Mouse (Mus musculus): ENCODE measurements around the gene Syt9. TPM values are rescaled to one million over a fixed set of nuclear protein-coding genes. Genes with fewer than 3 reads are reported as not detected.
A peak's percentile ranks its signal among the peaks of the same experiment; 100 is the strongest.
"Not testable (repeated sequence)": the region's sequence is repeated elsewhere in the genome, so short reads cannot be mapped to it uniquely, and the experiment has no call there.

The Syt9 gene
- total RNA-seq, 2 experiments from 2014 or later, result 2.1 to 3.0 TPM

DNA sequence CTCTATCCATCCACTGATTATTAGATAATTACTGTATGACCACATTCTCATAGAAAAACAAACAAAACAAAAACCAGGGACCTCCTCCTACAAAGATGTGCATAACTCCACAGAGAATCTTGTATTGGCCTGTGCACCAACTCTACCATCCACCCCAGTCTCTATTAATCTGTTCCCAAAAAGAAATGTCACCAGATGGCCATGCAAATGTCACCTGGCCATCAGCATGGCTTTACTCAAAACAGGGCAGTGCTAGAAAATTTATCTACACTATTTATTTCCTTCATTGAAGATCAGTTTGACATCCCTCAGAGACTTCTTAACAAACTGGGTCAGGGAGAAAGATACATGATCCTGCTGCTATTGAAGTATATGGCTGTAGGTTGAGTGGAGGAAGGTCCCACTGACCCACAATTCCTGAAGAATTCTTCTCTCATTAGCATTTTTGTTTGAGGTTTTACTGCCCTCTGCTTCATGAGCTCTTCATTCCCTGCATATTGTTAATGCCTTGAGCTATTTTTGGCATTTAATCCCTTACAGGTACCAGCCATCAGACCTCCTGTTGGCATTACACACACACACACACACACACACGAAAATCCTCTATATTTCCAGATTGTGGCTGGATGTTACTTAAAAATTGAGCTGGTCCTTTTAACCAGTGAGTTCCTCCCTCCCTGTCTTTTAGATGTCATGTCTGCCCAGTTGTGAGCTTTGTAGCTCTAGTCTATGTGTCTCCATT, 91.3 kb downstream of the Syt9 start:
- no peak for DNase-seq

DNA sequence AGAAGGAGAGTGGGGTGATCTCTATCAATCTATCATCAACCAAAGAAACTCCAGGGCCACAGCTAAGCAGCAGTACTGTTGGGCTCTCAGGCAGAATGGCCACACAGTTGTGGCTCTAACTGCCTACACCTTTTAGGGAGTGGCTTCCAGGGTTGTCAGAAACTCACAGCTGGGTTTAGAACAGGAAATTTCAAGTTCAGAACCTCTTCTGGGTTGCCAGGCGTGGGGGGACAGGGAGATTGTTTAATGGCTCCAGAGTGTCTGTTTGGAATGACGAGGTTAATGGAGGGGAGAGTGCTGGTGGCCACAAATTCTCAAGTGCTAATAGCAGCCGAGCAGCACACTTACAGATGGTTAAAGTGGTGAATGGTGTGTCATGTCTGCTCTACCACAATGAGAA, 92.4 kb downstream of the Syt9 start:
- DNase-seq, result no peak

DNA sequence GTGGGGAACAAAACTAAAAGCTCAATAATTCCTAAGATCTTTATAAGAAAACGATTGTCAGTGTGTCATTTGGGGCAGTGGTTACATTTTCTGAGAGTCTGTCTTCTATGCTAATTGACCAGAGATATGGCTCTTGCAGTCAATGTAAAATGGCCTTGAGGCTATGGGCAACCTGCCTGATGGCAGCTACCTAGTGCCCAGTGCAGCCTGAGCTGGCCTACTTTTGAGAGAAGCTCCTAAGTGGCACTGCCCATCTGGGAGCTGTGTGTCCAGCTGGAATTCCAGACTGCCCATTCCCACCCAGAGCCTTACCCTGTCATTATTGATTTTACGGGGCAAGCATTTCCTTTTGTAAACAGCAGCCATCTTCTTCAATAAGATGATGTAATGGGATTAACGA, 94.6 kb downstream of the Syt9 start:
- DNase-seq, result peak in 1 of 2 experiments; percentile 4

DNA sequence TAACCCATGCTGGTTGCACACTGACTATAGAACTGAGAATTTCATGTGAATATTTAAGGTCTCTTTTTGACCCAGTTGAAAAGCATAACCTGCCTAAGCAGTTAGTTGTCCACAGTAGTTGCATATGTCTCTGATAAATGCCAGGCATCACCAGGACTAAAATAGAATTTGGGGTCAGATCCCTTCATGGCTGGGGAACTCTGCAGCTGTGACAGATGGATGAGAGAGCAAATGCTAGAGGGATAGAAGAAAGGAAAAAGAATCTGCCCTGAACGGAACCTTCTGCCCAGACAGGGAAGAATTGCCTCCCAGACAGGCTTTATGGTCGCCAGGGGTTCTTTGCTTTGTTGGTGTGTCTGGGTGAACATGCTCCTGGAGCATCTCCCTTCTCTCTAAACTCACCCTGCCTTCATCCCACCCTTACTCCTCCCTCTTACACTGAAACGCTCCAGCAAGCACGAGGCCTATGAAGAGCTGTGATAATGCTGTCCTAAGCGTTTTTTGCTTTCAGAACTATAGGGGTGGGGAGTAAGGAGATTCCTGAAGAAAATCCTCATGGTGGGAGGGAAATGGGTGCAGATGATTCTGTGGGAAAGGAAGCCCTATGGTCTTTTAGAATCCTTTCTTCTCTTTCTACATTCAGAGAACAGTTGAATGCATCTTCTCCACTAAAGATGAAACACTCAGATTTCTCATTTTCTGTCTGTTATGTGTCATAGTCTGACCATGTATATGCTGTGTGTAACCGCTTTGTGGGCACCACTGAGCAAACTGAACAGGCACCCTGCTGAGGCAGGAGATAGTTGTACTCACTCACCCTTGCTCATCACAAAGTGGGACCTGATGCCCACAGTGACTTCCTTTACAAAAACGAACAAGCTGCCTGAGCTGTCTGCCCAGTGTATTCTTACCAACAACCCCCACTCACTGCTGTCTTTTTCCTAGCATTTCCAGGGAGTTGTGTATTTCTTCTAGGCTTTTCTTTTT, 108.7 kb downstream of the Syt9 start:
- no peak for DNase-seq

DNA sequence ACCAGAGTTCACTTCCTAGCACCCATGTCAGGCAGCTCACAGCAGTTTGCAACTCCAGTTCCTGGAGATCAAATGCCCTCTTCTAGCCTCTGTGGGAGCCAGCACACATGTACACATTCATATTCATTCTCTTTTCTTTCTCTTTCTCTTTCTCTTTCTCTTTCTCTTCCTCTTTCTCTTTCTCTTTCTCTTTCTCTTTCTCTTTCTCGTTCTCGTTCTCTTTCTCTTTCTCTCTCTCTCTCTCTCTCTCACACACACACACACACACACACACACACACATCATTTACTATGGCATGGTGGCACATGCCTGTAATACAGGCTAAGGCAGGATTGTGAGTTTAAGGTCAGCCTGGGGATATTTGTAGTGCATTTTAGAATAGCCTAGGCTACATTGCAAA, 115.2 kb downstream of the Syt9 start:
- not testable (repeated sequence) for DNase-seq

DNA sequence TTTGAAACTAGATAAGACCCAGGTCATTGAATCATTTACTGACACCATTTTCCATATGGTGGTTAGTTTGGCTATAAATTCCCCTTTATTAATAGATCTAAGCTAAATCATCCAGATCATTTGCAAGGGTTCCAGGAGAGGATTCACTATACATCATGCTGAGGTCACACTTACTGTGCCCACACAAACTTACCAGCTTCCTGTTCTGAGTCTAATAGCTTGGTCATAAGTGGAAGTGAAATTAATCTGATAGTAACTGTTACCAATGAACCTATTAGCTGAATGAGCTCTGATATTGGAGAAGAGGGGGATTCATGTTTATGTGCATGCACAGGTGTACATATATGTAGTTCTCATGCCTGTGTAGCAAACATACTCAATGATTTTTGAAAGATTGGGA, 124.9 kb downstream of the Syt9 start:
- no peak for DNase-seq

DNA sequence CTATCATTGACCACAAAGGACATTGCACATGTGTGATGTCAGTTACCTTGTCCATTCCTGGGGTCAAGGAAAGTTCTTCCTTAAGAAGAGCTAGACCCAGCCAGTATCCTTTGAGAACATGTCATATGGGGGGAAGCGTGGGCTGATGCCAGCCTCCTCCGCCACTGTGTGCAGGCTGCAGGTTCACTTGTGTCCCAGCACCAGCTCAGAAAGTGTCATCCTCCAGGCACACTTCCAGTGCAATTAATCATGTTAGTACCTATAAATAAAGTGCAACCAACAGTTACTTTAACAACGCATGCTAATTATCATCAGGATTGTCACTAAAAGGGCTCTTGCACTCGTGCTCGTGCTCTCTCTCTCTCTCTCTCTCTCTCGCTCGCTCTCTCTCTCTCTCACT, 126.4 kb downstream of the Syt9 start:
- DNase-seq, result no peak

DNA sequence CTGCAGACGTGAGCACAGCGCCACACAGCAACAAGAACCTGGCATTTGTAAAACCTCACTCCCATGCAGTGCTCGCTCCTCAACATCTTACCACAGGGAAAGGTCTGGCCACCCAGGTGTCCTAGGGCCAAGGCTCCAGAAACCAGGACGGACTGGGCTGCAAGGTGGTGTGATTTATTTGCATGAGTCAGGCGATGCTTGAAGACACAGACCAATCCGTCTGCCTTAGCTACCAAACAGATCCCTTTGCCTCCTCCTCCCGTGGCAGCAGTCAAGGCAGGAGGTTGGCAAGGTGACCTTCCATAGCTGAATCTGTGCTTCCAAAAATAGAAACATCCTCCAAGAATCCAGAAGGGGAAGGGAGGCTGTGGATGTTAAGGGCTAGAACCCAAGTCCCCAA, 130.1 kb downstream of the Syt9 start:
- DNase-seq, result no peak

DNA sequence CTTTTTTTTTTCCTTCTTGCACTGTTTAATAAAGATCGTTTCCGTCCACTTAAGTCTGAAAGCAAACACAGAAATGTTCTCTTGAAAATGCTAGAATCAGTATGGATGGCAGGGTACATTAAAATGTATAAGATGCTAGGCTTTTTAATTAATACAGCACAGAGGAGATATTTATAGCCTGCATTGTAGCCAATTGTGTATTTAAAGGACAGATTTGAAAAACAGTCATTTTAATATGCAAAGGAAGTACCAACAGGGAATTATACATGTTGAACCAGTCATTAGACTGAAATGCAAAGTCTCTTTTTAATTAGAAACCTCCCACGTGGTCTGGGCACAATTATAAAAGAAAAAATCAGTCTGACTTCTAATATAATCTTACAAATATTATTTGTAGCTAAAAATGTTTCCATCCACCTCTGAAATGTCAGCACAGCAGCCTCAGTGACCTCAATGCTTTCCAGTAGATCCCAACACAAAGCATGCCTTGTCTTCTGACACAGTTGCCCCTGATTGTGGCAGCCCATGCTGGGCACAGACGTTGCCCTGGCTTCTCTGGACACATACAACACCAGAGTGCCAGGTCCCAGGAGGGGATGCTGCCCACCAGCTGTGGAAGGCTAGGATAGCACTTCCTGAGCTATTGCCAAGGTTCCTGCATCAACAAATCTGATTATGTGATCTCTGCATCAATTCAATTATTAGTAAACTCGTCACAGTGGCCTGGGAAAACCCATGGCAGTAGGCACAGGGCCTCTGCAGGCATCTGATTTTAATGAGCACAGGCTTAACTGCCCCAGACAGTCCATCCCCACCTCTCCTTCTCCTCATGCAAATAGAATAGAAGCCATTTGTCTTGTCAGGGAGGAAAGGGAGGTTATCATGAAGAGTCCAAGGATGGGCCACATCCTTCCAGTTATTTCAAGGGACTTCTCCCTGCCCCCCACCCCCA, 134.5 kb downstream of the Syt9 start:
- DNase-seq, result no peak

DNA sequence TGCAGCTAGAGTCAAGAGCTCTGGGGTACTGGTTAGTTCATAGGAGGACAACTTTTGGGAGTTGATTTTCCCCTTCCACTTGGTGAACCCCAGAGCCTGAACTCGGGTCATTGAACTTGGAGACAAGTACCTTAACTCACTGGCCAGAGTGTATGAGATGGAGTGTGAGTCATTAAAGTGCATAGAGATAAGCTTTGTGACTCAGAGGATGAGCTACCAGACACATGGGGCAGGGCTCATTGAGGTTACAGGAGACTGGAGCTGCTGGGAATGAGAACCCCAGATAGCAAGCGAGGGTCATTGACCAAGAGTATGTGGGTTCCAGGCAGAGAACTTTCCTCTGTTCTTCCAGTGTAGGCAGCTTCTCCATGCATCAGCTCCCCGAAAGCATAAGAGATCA, 137.4 kb downstream of the Syt9 start:
- DNase-seq, result peak; percentile 7 to 23

DNA sequence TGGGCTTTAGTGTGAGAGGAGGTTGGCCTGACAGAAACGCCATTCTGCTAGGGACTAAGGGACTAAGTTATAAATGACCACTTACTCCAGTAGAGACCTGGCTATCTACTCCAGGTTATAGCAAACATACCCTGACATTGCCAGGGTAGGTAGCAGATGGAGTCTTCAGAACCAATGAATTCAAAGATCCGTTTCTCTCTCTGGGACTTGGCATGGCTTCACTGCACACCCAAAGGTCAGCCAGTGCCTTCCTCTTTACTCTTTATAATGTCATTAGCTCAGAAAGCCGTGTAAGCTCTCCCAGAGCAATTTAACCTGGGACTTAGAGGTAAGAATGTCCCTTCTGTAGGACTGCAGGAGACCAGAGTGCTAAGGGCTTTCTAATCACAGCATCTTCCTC, 139.2 kb downstream of the Syt9 start:
- no peak for DNase-seq

DNA sequence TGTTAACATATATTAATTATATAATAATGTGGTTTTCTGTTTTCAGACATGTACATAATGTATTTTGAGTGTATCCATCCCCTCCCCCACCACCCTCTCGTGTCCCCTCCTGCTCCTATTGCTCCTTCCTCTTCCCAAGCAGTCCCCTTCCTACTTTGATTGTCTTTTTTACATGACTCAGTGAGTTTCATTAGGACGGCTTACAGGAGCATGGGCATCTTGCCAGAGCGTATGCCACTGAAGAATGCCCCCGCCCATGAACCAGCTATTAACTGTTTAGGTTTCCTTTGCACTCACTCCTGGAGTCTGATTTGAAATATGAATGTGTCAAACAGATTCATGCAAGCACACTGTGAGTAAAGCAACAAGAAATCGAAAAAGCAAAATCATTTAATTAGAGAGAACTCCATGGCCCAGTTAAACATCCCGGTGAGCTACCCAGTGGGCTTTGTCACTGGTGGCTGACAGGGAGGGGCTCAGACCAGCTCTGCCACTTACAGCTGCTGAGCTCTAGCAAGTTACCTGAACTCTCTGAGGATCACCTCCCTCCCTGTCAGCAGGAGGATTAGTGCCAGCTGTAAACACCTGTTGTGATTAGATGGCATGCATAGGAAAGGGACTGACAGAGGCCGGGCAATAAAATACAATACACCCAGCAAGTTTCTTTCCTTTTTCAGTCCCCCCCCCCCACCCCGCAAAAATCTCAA, 146.3 kb downstream of the Syt9 start:
- DNase-seq, result peak in 1 of 2 experiments; percentile 13

DNA sequence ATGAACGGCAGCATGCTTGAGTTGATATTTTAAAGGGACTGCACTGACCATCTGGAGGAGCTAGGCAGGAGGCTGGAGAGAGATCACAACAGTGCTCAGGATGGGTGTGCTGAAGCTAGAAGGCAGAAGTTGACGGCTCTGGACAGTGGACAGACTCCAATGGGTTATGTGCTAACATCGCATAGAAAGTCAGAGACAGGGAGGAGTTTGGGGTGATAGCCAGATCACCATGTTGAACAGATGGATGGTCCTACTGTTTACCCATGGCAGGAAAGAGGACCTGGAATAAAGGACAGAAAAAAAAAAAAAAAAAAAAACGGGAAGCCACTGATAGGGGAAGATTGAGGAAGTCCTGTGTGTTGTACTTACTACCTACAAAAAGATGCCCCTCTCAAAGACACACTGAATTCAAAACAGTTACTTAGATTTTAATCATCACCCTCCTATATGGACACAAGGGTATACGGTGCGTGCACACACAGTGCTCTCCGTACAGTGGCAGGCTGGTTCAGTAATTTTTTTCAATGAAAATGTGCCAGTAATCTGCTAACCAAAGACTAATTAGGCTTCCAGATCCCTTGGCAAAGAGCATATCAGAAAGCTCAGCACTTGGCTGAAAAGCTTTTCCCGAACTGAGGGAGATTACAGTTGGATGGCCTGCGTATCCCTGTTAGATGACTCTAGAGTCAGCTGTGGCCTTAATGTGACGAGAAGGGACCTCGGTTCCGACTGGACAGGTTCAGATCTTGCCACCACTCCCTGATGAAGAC, 148.9 kb downstream of the Syt9 start:
- DNase-seq, result no peak

DNA sequence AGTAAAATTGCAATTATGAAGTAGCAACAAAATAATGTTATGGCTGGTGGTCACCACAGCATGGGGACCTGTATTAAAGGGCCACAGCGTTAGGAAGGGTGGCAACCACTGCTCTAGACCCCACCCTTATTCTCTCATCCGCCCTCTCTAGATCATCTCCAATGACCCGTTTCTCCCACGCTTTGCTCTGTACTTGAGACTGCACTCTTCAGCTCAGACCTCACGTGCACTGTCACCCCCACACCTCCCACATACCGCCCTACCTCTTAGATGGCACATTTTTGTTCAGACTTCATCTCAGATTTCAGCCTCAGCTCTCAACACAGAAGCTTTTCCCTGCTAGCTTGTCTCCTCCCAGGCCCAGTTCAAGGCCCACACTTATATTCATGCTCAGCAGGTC, 150.9 kb downstream of the Syt9 start:
- no peak for DNase-seq

DNA sequence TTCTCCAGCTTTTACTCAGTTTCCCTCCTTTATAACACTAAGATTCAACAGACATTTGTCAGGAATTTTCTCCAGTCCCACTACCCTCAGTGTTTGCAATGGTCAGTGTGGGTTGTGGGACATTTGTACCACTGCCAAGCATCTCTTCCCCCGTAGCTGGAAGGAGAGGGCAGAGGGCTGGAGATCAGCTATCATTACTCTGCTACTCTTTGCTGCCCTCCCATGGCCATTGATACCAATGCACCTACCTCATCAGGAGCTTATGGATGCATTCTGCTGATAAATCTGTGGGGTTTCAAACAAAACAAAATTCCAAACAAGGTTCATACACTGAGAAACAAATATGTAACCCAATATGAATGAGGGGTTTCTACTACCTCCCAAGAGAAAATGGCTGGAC, 155.8 kb downstream of the Syt9 start:
- DNase-seq, result peak; percentile 40 to 62

DNA sequence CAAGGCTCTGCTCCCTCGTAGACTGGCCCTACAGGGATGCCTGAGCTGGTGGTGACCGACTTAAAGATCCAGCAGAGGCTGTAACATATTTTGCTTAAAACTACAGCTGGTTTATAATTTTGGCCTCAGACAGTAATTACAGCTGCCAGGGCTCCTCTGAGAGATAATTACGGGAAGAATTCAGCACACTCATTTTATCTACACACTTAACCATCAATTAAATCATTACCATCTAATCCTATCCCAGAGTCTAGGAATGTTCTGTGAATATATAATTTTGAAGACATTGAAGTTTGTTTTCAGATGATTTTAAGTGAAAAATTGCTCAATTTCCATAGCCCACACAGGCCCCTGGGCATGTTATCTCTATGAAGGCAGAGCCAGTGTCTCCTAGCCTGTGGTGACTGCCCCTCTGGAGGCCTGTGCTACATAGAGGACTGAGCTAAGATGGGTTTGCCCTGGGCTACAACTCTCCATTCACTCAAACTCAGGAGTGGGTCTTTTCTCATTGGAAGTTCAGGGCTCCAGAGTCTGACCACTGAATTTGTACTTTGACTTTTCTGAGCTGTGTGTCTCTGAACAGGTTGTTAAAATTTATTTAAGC, 157.7 kb downstream of the Syt9 start:
- DNase-seq, result no peak

DNA sequence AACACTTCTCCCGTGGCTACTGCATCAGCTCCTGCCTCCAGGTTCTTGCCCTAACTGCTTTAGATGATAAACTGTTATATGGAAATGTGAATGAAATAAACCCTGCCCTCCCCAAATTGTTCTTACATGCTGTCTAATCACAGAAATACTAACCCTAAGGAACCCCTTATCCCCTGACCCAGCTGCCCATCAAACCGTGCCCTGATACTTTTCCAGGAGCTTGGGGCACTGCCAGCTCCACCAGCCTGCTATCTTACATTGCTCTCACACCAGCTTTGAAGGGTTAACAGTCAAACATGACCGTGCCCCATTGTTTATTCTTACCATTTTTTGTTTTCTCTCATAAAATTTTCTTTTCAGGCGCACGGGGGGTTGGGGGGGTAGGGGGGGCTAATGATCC, 158.8 kb downstream of the Syt9 start:
- DNase-seq, result no peak

DNA sequence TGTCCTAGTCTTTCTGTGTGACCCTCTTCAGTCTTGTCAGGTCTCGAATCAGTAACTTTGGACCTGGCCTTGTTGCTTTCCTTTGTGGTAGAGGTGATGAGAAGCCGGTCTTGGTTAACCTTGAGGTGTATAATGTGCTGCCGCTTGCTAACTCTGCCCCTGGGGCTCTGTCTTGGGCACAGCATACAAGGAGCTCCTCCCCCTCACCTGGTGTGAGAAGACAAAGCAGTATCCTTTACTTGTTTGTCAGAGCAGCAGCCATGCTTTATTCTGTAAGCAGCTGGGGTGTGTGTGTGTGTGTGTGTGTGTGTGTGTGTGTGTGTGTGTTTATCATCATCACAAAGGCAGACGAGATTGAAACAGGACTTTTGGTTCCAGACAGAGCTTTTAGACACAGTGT, 164.8 kb downstream of the Syt9 start:
- no peak for DNase-seq

DNA sequence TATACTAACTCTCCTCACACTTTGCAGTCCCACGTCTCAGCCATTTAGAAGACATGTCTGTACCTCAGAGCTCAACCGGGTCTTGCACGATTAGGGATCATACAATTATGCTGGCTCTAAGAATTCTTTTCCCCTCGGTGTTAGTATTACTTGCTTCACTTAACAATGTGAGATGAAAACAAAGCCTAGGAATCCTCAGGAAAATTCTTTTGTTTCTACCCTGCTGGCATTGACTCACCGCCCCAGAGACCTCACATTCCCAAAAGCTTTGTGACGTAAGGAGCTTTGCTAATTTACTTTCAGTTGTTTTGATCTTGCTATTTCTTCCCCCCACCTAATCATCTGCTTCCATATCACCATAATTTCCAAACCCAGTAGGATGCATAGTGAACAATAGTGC, 166.0 kb downstream of the Syt9 start:
- no peak for DNase-seq

DNA sequence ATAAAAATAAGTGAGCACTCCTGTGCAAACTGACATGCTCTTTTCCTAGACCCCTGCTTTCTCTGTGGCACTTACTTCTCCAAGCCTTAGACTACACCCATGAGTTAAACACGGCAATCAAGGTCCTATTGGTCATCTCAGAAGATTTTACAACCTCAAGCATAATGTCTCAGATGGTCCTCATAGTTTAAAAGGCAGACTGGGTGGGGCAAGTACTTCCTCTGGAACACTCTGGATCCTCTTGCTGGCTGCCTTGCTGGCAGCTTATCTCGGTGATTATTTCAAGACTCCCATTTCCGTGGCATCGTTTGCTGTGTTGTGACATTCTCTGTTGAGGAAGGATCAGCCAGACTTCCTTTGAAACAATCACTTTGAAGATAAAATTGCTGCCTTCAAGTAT, 169.5 kb downstream of the Syt9 start:
- no peak for DNase-seq
